Mouse (Mus musculus) E14TG2a.4 (cell line): ENCODE data around the gene Nedd1.

Experiments
- H3K27me3 ChIP-seq: 2 replicates; pipeline ENCODE4 v1.6.1; 2014; ENCODE audit warnings: low read length, control low read depth; ENCODE audit not compliant: insufficient read depth
- H3K36me3 ChIP-seq: 2 replicates; pipeline ENCODE4 v1.6.1; 2014; ENCODE audit warnings: low read length, control low read depth; ENCODE audit not compliant: insufficient read depth
- H3K4me1 ChIP-seq: replicated peaks from 2 replicates; pipeline ENCODE4 v1.6.1; 2014; ENCODE audit warnings: low read depth, low read length, control low read depth
- H3K4me3 ChIP-seq: replicated peaks from 2 replicates; pipeline ENCODE4 v1.5.1; 2014; ENCODE audit warnings: mild to moderate bottlenecking, low read length
- H3K9me3 ChIP-seq: 2 replicates; pipeline ENCODE4 v1.6.1; 2014; ENCODE audit warnings: low read length, control low read depth
- CTCF ChIP-seq: conservative IDR thresholded peaks from 2 replicates; pipeline ENCODE4 v1.5.1; 2014; ENCODE audit warnings: low read length
- NANOG ChIP-seq: IDR thresholded peaks from 2 replicates; pipeline ENCODE4 v1.6.1; 2014; ENCODE audit warnings: borderline replicate concordance, low read length, mixed read lengths
- POU5F1 ChIP-seq: IDR thresholded peaks from 2 replicates; pipeline ENCODE4 v1.6.1; 2014; ENCODE audit warnings: low read length, borderline replicate concordance

Nedd1 gene

GRCm38 (mm10) chr10:92721771-92722619 is at the start of gene Nedd1:
Gene Nedd1, minus strand, starts transcription at chr10:92722420.
- Histone ChIP-seq H3K9me3 (peaks cover 16% of the 10 kb centered on the region), H3K4me3 (peak within 1 kb of the TSS; percentile 91), H3K27me3 (no peaks in the 10 kb centered on the region), H3K36me3 (peaks cover 8% of the 10 kb centered on the region), H3K4me1 (peaks cover 7% of the 10 kb centered on the region)
- TF ChIP-seq POU5F1 (no peak), CTCF (no peak), NANOG (no peak)

- Histone ChIP-seq H3K36me3 (no peaks in the 10 kb centered on the region), H3K27me3 (no peaks in the 10 kb centered on the region), H3K4me1 (no peaks in the 10 kb centered on the region), H3K4me3 (no peak overlapping the region), H3K9me3 (no peaks in the 10 kb centered on the region)
- TF ChIP-seq CTCF: no peak
- no peak for TF ChIP-seq NANOG
- no peak for TF ChIP-seq POU5F1
These were observed 32.1 kb upstream of the Nedd1 start for GRCm38 (mm10) chr10:92754359-92754758.

- H3K9me3 ChIP-seq: peaks cover 6% of the 10 kb centered on the region
- TF ChIP-seq NANOG: no peak
- no peak for TF ChIP-seq POU5F1
- TF ChIP-seq CTCF: no peak
- no peak overlapping the region for H3K4me3 ChIP-seq
- H3K36me3 ChIP-seq: no peaks in the 10 kb centered on the region
- H3K4me1 ChIP-seq: no peaks in the 10 kb centered on the region
- no peaks in the 10 kb centered on the region for H3K27me3 ChIP-seq
These were observed 8.1 kb upstream of the Nedd1 start for GRCm38 (mm10) chr10:92730339-92730738.

- Histone ChIP-seq H3K36me3 (no peaks in the 10 kb centered on the region), H3K9me3 (peaks cover 16% of the 10 kb centered on the region), H3K4me3 (no peak overlapping the region), H3K27me3 (no peaks in the 10 kb centered on the region), H3K4me1 (no peaks in the 10 kb centered on the region)
- TF ChIP-seq NANOG (no peak), CTCF (no peak), POU5F1 (no peak)
These were observed 6.5 kb upstream of the Nedd1 start for GRCm38 (mm10) chr10:92728723-92729122.

GRCm38 (mm10) chr10:92722620-92722988 is 384 bp upstream of the Nedd1 start:
- TF ChIP-seq CTCF (no peak), NANOG (no peak), POU5F1 (no peak)
- H3K27me3 ChIP-seq: no peaks in the 10 kb centered on the region
- peak overlapping the region; percentile 91 for H3K4me3 ChIP-seq
- peaks cover 16% of the 10 kb centered on the region for H3K9me3 ChIP-seq
- H3K4me1 ChIP-seq: peaks cover 7% of the 10 kb centered on the region
- H3K36me3 ChIP-seq: peaks cover 8% of the 10 kb centered on the region

- H3K27me3 ChIP-seq: no peaks in the 10 kb centered on the region
- no peak overlapping the region for H3K4me3 ChIP-seq
- H3K4me1 ChIP-seq: no peaks in the 10 kb centered on the region
- TF ChIP-seq POU5F1 (no peak), CTCF (no peak), NANOG (no peak)
- peaks cover 26% of the 10 kb centered on the region for H3K36me3 ChIP-seq
- no peaks in the 10 kb centered on the region for H3K9me3 ChIP-seq
These were observed 23.2 kb downstream of the Nedd1 start for GRCm38 (mm10) chr10:92699032-92699431.

GRCm38 (mm10) chr10:92675056-92675455 is 47.2 kb downstream of the Nedd1 start:
- TF ChIP-seq NANOG: no peak
- Histone ChIP-seq H3K4me1 (no peaks in the 10 kb centered on the region), H3K9me3 (no peaks in the 10 kb centered on the region), H3K36me3 (no peaks in the 10 kb centered on the region), H3K27me3 (no peaks in the 10 kb centered on the region), H3K4me3 (no peak overlapping the region)

- H3K4me1 ChIP-seq: no peaks in the 10 kb centered on the region
These were observed 50.3 kb downstream of the Nedd1 start for GRCm38 (mm10) chr10:92671906-92672305.

GRCm38 (mm10) chr10:92665287-92665686 is 56.9 kb downstream of the Nedd1 start:
- Histone ChIP-seq H3K9me3 (no peaks in the 10 kb centered on the region), H3K4me3 (no peak overlapping the region), H3K36me3 (no peaks in the 10 kb centered on the region), H3K27me3 (no peaks in the 10 kb centered on the region), H3K4me1 (no peaks in the 10 kb centered on the region)
- TF ChIP-seq NANOG (no peak), POU5F1 (no peak), CTCF (no peak)

More at GRCm38 (mm10) chr10:92671906-92672305, 50.3 kb downstream of the Nedd1 start:
- Histone ChIP-seq H3K36me3 (no peaks in the 10 kb centered on the region), H3K27me3 (no peaks in the 10 kb centered on the region), H3K4me3 (no peak overlapping the region), H3K9me3 (no peaks in the 10 kb centered on the region)
- TF ChIP-seq CTCF: no peak
- TF ChIP-seq NANOG: no peak
- TF ChIP-seq POU5F1: no peak
